Mouse (Mus musculus): Measurements from ENCODE around the gene Gabpa.
A peak's percentile ranks its signal among the peaks of the same experiment; 100 is the strongest.

The Gabpa gene

GRCm38 (mm10) chr16:84834745-84835440, at the start of gene Gabpa:
Gene Gabpa, plus strand, starts transcription at chr16:84834925.
- DNase-seq = peak; percentile 91

GRCm38 (mm10) chr16:84784966-84785365, 49.8 kb upstream of the Gabpa start:
- DNase-seq = no peak

GRCm38 (mm10) chr16:84790595-84791165, 44.0 kb upstream of the Gabpa start:
- no peak for DNase-seq

- DNase-seq = no peak
These were observed 41.3 kb upstream of the Gabpa start for GRCm38 (mm10) chr16:84793401-84793800.

GRCm38 (mm10) chr16:84795337-84795736, 39.4 kb upstream of the Gabpa start:
- DNase-seq = no peak

GRCm38 (mm10) chr16:84796678-84797077, 38.0 kb upstream of the Gabpa start:
- no peak for DNase-seq

GRCm38 (mm10) chr16:84800038-84800437, 34.7 kb upstream of the Gabpa start:
- DNase-seq = no peak

GRCm38 (mm10) chr16:84802217-84802616, 32.5 kb upstream of the Gabpa start:
- DNase-seq = no peak

GRCm38 (mm10) chr16:84804866-84805265, 29.9 kb upstream of the Gabpa start:
- no peak for DNase-seq

- no peak for DNase-seq
These were observed 28.6 kb upstream of the Gabpa start for GRCm38 (mm10) chr16:84806175-84806574.

GRCm38 (mm10) chr16:84807874-84808273, 26.9 kb upstream of the Gabpa start:
- DNase-seq = no peak

- no peak for DNase-seq
These were observed 24.5 kb upstream of the Gabpa start for GRCm38 (mm10) chr16:84810254-84810653.

GRCm38 (mm10) chr16:84813852-84814251, 20.9 kb upstream of the Gabpa start:
- DNase-seq = no peak

- DNase-seq = no peak
These were observed 20.2 kb upstream of the Gabpa start for GRCm38 (mm10) chr16:84814511-84814910.

- no peak for DNase-seq
These were observed 17.3 kb upstream of the Gabpa start for GRCm38 (mm10) chr16:84817423-84817822.

GRCm38 (mm10) chr16:84825009-84825408, 9.7 kb upstream of the Gabpa start:
- DNase-seq = no peak

- DNase-seq = no peak
These were observed 3.0 kb upstream of the Gabpa start for GRCm38 (mm10) chr16:84831696-84832095.

- peak; percentile 71 for DNase-seq
These were observed 2.0 kb upstream of the Gabpa start for GRCm38 (mm10) chr16:84832736-84833135.

GRCm38 (mm10) chr16:84834344-84834743, 381 bp upstream of the Gabpa start:
- no peak for DNase-seq

GRCm38 (mm10) chr16:84835441-84835822, 707 bp downstream of the Gabpa start, which contains the start of gene Atp5j:
Gene Atp5j, minus strand, starts transcription at chr16:84835625.
- peak; percentile 81 for DNase-seq

GRCm38 (mm10) chr16:84835823-84836743, 1.4 kb downstream of the Gabpa start:
- no peak for DNase-seq

- no peak for DNase-seq
These were observed 3.9 kb downstream of the Gabpa start for GRCm38 (mm10) chr16:84838576-84838975.

GRCm38 (mm10) chr16:84853492-84853891, 18.8 kb downstream of the Gabpa start:
- DNase-seq = no peak

GRCm38 (mm10) chr16:84864656-84865055, 29.9 kb downstream of the Gabpa start:
- DNase-seq = no peak

All from cerebellum, adult 11 months (tissue).